Mouse (Mus musculus): Measurements from ENCODE around the gene Vps29.

Gene Vps29

DNA sequence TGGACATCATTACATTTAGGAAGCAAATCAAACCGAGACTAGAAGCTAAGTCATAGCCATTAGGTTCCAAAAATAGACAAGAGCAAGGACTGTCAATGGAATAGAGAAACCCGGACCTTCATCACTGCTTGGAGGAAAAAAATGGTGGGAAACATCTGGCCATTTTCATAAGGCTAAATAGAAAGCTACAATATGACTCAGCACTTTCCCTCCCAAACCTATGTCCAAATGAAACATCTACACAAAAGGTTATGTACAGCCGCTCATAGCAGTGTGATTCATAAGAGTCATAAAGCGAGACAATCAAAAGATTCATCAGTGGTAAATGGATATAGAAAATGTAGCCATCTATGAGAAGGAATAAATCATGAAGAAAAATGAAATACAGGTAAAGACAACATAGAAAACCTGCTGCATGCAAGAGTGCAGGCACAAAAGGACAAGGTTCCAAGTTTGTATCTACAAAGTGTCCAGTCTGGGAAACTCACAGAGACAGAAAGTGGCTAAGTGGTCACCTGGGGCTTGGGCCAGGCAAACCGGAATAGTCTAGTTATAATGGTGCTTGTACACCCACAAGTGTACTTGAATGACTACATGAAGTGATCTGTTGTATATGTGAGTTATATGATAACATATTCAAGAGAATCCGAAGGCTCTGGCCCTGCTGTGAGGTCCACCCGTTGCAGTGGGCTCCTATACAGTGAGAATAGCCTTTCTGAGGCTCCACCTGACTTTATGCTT lies 17.4 kb upstream of the Vps29 start:
- no peak for DNase-seq (ENCODE audit: low spot score in 2 of 2)

DNA sequence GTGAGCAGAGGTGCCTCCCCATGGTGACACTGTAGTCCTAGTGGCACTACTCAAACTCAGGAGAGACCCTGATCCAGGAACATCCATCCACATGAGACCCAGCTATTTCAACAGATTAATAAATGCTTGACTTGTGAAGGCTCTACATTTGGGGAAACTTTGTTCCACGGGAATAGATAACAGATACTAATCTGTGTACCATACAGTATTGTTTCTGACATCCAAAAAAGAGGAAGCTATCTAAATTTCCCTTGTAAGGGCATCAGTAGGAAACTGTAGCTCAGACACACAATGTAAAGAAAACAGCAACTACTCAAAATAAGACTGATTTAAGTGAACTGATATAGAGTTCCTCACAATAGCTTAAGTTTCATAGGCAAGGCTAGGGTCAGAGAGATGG lies 11.3 kb upstream of the Vps29 start:
- DNase-seq (ENCODE audit: low spot score in 2 of 2), result no peak

- no peak for DNase-seq (ENCODE audit: low spot score in 2 of 2)
These were observed 10.4 kb upstream of the Vps29 start for GRCm38 (mm10) chr5:122343768-122344167.

GRCm38 (mm10) chr5:122344260-122344659 lies 9.9 kb upstream of the Vps29 start:
- DNase-seq (ENCODE audit: low spot score in 2 of 2), result peak; percentile 61 to 64

GRCm38 (mm10) chr5:122345777-122346176 lies 8.4 kb upstream of the Vps29 start:
- DNase-seq (ENCODE audit: low spot score in 2 of 2), result no peak

DNA sequence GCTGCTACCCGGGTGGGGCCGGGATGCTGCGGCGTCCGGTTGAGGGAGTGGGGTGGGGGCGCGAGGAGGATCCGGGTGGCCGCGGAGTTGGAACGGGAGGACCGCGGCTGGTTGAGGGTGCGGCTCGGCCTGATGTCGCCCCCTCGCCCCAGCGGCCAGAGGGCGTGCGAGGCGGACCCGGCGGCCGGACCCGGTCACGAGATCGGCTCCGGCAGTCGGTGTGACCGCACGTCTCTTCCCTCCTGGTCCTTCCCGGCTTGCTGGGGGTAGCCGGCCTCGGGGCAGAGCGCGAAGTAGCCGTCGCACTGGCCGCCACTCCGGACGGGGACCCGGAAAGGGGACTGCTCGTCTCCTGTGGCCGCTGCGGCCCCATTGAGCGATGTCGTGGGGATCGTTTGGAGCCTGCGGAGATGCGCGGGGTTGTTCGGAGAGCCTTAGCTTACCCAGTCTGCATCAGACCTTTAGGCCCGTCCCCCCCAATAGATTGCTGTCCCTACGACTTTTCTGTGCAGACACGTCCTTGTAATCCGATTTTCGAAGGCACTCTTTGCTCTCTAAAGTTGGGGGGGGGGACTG lies 411 bp downstream of the Vps29 start:
- no peak for DNase-seq (ENCODE audit: low spot score in 2 of 2)

DNA sequence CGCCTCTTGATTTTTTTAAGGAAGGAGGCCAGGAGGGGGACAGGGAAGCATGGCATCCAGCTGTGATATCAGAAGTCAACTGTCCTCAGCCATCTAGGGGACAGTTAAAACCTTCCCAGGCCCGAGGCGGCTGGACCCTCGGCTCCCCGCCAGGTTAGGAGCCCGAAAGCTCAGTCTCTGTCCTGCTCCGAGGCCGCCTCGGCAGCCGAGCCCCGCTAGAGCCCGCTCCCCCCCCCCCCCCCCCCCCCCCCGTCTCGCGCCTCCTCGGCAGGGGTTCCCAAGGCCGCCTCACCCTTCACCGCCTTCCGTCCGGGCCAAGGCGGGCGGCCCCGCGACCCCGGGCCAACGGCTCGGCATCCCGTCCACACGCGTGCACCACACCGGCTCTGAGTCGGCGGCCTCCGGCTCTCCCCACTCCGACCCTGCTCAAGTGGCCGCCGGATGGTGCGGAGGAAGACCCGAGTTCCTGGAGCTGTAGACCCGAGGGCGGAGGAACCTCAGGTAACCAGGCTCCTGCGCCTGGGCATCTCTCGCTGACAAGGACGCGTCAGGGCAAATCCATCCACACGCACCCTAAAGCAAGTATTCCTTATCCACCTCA lies 17.5 kb downstream of the Vps29 start, which contains the start of gene Gpn3:
TSS of gene Gpn3 (plus strand) at position 286 of the 601 bp plus-strand sequence.
- DNase-seq (ENCODE audit: low spot score in 2 of 2), result peak in 1 of 2 experiments; percentile 13

DNA sequence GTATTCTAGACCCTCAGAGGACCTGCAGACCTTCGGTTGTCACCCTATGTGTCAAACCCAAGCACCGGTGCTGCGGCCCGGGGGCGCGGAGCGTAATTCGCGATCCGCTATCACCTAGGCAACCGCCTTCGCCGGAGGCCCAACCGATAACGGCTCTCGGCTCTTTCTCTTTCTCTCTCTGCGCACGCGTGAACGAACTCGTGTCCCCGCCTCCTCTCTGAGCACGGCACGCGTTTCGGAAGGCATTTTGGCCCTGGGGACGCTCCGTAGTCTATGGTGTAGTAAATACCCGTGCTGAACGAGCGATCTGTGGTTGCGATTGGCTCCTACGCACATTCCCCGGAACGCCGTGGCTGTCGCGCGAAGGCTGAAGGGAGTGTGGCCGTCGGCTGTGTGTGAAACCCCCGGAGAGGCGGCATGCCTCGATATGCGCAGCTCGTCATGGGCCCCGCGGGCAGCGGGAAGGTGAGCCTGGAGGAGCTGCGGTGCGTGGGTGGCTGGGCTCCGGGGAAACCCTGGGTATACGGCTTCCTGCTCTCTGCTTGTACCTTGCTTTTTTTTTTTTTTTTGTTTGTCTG lies 18.1 kb downstream of the Vps29 start, which contains the start of gene Fam216a:
TSS of gene Fam216a (minus strand) at position 173 of the 578 bp plus-strand sequence.
- DNase-seq (ENCODE audit: low spot score in 2 of 2), result peak; percentile 100

GRCm38 (mm10) chr5:122372878-122373277 lies 18.7 kb downstream of the Vps29 start:
- no peak for DNase-seq (ENCODE audit: low spot score in 2 of 2)

- DNase-seq (ENCODE audit: low spot score in 2 of 2), result no peak
These were observed 23.1 kb downstream of the Vps29 start for GRCm38 (mm10) chr5:122377101-122377833.

DNA sequence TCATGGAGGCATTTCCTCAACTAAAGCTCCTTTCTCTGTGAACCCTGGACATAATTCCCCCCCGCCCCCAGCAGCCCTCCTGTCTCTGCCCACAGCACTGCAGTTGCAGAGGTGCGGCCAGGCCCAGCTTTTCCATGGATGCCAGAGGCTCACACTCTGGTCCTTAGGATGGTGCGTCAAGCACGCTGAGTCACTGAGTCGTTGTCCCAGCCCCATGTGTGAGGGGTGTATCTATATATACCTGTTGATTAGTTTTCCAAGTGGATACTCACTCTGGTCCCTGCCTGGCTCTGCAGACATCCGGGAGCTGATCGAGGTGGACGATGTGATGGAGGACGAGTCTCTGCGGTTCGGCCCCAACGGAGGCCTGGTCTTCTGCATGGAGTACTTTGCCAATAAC lies 24.0 kb downstream of the Vps29 start:
- DNase-seq (ENCODE audit: low spot score in 2 of 2), result no peak

DNA sequence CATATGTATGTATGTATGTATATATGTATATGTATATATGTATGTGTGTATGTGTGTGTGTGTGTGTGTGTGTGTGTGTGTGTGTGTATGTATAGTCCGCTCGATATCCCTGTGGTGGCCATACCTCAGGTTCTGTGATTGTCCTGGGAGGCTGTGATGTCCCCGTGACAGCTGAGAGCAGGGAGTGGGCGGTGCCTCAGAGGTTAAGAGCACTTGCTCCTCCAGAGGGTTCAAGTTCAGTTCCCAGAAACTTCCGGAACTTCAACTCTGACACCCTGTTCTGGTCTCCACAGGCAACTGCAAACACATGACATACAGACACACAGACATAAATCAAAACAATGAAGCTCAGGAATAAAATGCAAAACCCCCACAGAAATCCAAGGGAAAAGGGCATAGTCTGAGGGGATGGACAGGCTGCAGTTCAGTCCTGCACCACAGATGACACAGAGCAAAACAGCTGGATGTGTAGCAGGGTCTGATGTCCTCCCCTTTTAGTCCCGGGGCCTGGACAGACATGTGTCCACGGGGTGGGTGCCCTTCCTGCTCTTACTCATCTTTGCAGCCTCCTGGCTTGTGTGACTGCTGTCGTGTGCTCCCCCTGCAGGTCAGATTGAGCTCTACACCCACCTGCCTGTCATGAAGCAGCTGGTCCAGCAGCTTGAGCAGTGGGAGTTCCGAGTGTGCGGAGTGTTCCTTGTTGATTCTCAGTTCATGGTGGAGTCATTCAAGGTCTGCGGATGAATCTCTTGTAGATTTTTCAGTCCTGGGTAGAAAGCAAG lies 25.4 kb downstream of the Vps29 start:
- peak; percentile 80 to 85 for DNase-seq (ENCODE audit: low spot score in 2 of 2)

- no peak for DNase-seq (ENCODE audit: low spot score in 2 of 2)
These were observed 35.8 kb downstream of the Vps29 start for GRCm38 (mm10) chr5:122390006-122390405.

GRCm38 (mm10) chr5:122390671-122391070 lies 36.5 kb downstream of the Vps29 start:
- no peak for DNase-seq (ENCODE audit: low spot score in 2 of 2)

- DNase-seq (ENCODE audit: low spot score in 2 of 2), result no peak
These were observed 37.1 kb downstream of the Vps29 start for GRCm38 (mm10) chr5:122391178-122391785.

DNA sequence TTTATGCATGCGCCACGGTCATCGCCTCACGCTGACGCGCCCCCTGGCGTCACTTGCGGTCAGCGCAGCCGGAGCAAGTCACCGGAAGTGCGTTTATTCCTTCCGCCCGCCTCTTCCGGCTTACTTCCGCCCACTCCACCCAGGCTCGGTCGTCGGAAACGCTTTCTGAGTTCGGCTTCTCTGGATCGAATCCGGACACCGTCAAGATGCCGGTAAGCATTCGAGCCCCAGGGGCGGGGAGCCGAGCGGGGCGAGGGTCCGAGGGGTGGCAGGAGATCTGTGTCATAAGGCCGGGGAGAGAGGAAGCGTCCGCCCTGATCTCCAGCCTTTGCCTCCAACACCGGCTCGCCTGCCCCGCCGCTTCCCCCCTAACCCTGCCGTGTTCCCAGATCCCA lies 37.6 kb downstream of the Vps29 start, which contains the start of gene Arpc3:
TSS of gene Arpc3 (plus strand) at position 93 of the 395 bp plus-strand sequence.
- DNase-seq (ENCODE audit: low spot score in 2 of 2), result peak; percentile 90 to 93

GRCm38 (mm10) chr5:122392227-122393004 lies 38.2 kb downstream of the Vps29 start:
- peak; percentile 35 to 41 for DNase-seq (ENCODE audit: low spot score in 2 of 2)

DNA sequence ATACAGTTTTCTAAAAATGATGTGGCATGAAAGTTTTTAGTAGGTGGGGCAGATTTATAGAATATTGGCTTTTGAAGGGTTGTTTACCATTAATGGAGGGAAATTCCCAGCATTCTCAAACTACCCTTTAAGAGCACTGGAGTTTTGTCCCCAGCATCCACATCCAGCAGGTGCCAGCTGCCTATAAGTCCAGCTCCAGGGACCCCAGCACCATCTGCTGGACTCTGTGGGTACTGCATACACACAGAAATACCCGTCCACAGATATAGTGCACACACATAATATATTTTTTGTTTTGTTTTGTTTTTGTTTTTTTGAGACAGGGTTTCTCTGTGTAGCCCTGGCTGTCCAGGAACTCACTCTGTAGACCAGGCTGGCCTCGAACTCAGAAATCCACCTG lies 39.7 kb downstream of the Vps29 start:
- peak; percentile 62 to 73 for DNase-seq (ENCODE audit: low spot score in 2 of 2)

DNA sequence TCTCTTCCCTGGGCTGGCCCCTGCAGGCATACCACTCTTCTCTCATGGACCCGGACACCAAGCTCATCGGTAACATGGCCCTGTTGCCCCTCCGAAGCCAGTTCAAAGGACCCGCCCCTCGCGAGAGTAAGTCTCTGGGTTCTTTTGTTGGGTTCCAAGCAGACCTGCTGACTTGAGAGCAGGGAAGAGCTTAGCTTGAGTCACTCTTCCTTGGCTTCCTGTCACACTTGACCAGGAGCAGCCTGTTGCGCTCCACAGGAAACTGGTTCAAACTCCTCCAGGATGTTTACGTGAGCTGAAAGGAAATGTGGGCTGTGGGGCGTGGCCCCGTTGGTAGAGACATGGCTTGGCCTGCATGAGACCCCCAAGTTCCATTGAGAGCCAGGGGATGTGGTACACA lies 42.6 kb downstream of the Vps29 start:
- DNase-seq (ENCODE audit: low spot score in 2 of 2), result no peak

GRCm38 (mm10) chr5:122397495-122397894 lies 43.3 kb downstream of the Vps29 start:
- no peak for DNase-seq (ENCODE audit: low spot score in 2 of 2)

All from frontal cortex, postnatal 36 days (tissue).